Mouse (Mus musculus) thymus, postnatal 10 days (tissue): ENCODE measurements at regions not wholly inside any gene's neighbourhood (a gene's known extent, or its start where the extent isn't known, plus 50 kb on each side); places are given as distances from the start of the nearest gene placed in this dataset.

Experiments
- DNase-seq, 2 experiments: peaks; one replicate each; pipeline ENCODE4 v3.0.0; 2021; ENCODE audit warnings: low spot score in 2 of 2

DNA sequence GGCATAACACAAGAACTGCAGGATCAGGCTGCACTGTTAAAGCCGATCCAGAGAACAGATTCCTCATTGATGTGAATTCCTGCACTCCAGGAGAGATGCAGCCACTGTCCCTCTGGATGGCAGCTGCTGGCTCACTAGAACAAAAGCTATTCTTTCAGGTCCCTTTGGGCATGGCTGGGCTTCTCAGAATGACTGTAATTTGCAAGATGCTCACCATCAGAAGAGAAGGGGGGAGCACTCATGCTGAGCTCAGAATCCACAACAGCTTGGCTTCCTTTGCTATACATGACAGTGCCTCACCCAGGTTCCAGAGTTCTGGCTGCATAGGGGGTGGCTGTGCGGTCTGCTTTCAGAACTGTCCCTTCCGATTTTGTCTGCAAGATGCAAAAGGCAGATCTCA, 57.8 kb upstream of the Chd6 start:
- DNase-seq = no peak

DNA sequence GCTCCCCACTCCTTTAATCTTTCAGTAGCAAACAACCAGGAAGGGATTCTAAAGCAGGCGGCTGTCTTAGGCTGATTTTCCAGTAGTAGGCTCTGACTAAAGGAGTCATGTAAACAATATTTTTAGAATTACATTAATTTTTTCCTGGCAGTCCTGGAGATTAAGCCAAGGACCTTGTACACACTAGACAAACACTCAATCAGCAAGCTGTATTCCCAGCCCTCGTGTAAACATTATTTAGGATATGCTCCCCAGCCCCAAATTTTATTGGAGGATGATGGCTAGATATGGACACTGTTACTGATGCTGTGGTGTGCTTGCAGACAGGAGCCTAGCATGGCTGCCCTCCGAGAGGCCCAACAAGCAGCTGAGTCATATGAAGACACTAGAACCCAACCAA, 56.6 kb upstream of the Chd6 start:
- DNase-seq = no peak

- DNase-seq = no peak
Observed at GRCm38 (mm10) chr2:161164320-161164719, 55.4 kb upstream of the Chd6 start.
